Mouse (Mus musculus): ENCODE results near the gene Ninj2. TPM values are rescaled to one million over a fixed set of nuclear protein-coding genes. Genes with fewer than 3 reads are reported as not detected.

Gene Ninj2
- total and polyA plus RNA-seq, 3 experiments: 1.1 to 6.5 TPM; not detected in 1

GRCm38 (mm10) chr6:120193793-120194192 is 100.6 kb downstream of the Ninj2 start (continued):
- TF ChIP-seq ZMIZ1 (IDR thresholded peaks at IDR 0.05; ENCODE audit: low read depth, low read length): no peak
- no peak for TF ChIP-seq CTCF (conservative IDR thresholded peaks at IDR 0.05 in 1 of 2, IDR thresholded peaks at IDR 0.05 in 1 of 2; ENCODE audit: low read depth in 2 of 2, low read length in 2 of 2)
- 0 out of 2 replicates have a peak, but pooled peaks have one; percentile 22 for TF ChIP-seq ETS1 (conservative IDR thresholded peaks at IDR 0.05; ENCODE audit: low read depth, low read length)
- TF ChIP-seq SMC3 (IDR thresholded peaks at IDR 0.05; ENCODE audit: low read depth, low read length): no peak; the same call in 1 of the 2 replicates
- TF ChIP-seq RCOR1 (conservative IDR thresholded peaks at IDR 0.05; ENCODE audit: low read depth, low read length): 0 out of 2 replicates have a peak, but pooled peaks have one; percentile 25
- TF ChIP-seq ZNF384 (IDR thresholded peaks at IDR 0.05; ENCODE audit: low read depth, low read length): no peak
- TF ChIP-seq TBP (conservative IDR thresholded peaks at IDR 0.05; ENCODE audit: low read depth, low read length): no peak; the same call in 1 of the 2 replicates
- TF ChIP-seq POLR2A (IDR thresholded peaks at IDR 0.05; ENCODE audit: low read depth, low read length): peak; percentile 46; the same call in 1 of the 2 replicates
- no peak for TF ChIP-seq MYC (IDR thresholded peaks at IDR 0.05; ENCODE audit: low read depth, low read length)

- peaks cover 27 to 63% of the 10 kb centered on the region in 2 experiments for H3K4me1 ChIP-seq (ENCODE audit: control insufficient read depth in 1 of 2, insufficient read depth in 2 of 2)
- in situ Hi-C loops (cut with MboI; ENCODE audit: low pct_ligation_motif_present, low pct_unique_long_range_greater_than_20kb, low sequenced_read_pairs) (loop anchor here (10.0 kb wide), 3 partner anchors 280 to 710 kb away; no protein-coding TSS in a partner anchor), dilution Hi-C loops (cut with MboI; ENCODE audit: extremely low pct_ligation_motif_present, extremely low pct_unique_long_range_greater_than_20kb, low sequenced_read_pairs) (no loop called here)
- H3K27ac ChIP-seq (ENCODE audit: insufficient read depth, low read depth): peak overlapping the region; percentile 52
- no peaks in the 10 kb centered on the region for H3K36me3 ChIP-seq (replicated peaks in 1 of 2; ENCODE audit: control insufficient read depth in 1 of 2, insufficient read depth in 1 of 2, low read length in 1 of 2)
- no peaks in the 10 kb centered on the region for H3K27me3 ChIP-seq (replicated peaks)
- DNase-seq (ENCODE audit: extremely low read depth): no peak
- H3K4me3 ChIP-seq (replicated peaks in 1 of 3; ENCODE audit: low read depth in 2 of 3, low read length in 2 of 3, poor library complexity in 1 of 3): no peak overlapping the region
- no peaks in the 10 kb centered on the region for H3K79me2 ChIP-seq (replicated peaks; ENCODE audit: control insufficient read depth, extremely low read depth, insufficient read depth, poor library complexity, severe bottlenecking)
- TF ChIP-seq KAT2A (IDR thresholded peaks at IDR 0.05; ENCODE audit: insufficient replicate concordance, low read length): no peak
- H3K9ac ChIP-seq (ENCODE audit: insufficient read depth, low read depth): peak overlapping the region; percentile 55
- no peaks in the 10 kb centered on the region for H3K9me3 ChIP-seq (replicated peaks; ENCODE audit: low read length)
- H3K4me2 ChIP-seq (ENCODE audit: insufficient read depth, low read depth, poor library complexity, severe bottlenecking): peak overlapping the region; percentile 89
Measured at GRCm38 (mm10) chr6:120194305-120194704, 101.2 kb downstream of the Ninj2 start.

- H3K27me3 ChIP-seq (replicated peaks): no peaks in the 10 kb centered on the region
- H3K27ac ChIP-seq (ENCODE audit: insufficient read depth, low read depth): no peak overlapping the region
- peaks cover 22 to 63% of the 10 kb centered on the region in 2 experiments for H3K4me1 ChIP-seq (ENCODE audit: control insufficient read depth in 1 of 2, insufficient read depth in 2 of 2)
- no peak for DNase-seq (ENCODE audit: extremely low read depth)
- TF ChIP-seq MEF2A (IDR thresholded peaks at IDR 0.05; ENCODE audit: borderline replicate concordance, low read depth, low read length): no peak
- H3K36me3 ChIP-seq (replicated peaks in 1 of 2; ENCODE audit: control insufficient read depth in 1 of 2, insufficient read depth in 1 of 2, low read length in 1 of 2): no peaks in the 10 kb centered on the region
- H3K9me3 ChIP-seq (replicated peaks; ENCODE audit: low read length): no peaks in the 10 kb centered on the region
- no peak overlapping the region for H3K4me2 ChIP-seq (ENCODE audit: insufficient read depth, low read depth, poor library complexity, severe bottlenecking)
- dilution Hi-C loops (cut with MboI; ENCODE audit: extremely low pct_ligation_motif_present, extremely low pct_unique_long_range_greater_than_20kb, low sequenced_read_pairs) (no loop called here), in situ Hi-C loops (cut with MboI; ENCODE audit: low pct_ligation_motif_present, low pct_unique_long_range_greater_than_20kb, low sequenced_read_pairs) (loop anchor here (10.0 kb wide), 3 partner anchors 280 to 710 kb away; no protein-coding TSS in a partner anchor)
- no peak overlapping the region for H3K4me3 ChIP-seq (replicated peaks in 1 of 3; ENCODE audit: low read depth in 2 of 3, low read length in 2 of 3, poor library complexity in 1 of 3)
- H3K9ac ChIP-seq (ENCODE audit: insufficient read depth, low read depth): no peak overlapping the region
- H3K79me2 ChIP-seq (replicated peaks; ENCODE audit: control insufficient read depth, extremely low read depth, insufficient read depth, poor library complexity, severe bottlenecking): no peaks in the 10 kb centered on the region
Measured at GRCm38 (mm10) chr6:120194963-120195362, 101.8 kb downstream of the Ninj2 start.

GRCm38 (mm10) chr6:120196837-120197236 is 103.7 kb downstream of the Ninj2 start:
- dilution Hi-C loops (cut with MboI; ENCODE audit: extremely low pct_ligation_motif_present, extremely low pct_unique_long_range_greater_than_20kb, low sequenced_read_pairs) (no loop called here), in situ Hi-C loops (cut with MboI; ENCODE audit: low pct_ligation_motif_present, low pct_unique_long_range_greater_than_20kb, low sequenced_read_pairs) (loop anchor here (10.0 kb wide), 3 partner anchors 282 to 712 kb away; no protein-coding TSS in a partner anchor)
- Histone ChIP-seq H3K79me2 (replicated peaks; ENCODE audit: control insufficient read depth, extremely low read depth, insufficient read depth, poor library complexity, severe bottlenecking) (no peaks in the 10 kb centered on the region), H3K36me3 (replicated peaks in 1 of 2; ENCODE audit: control insufficient read depth in 1 of 2, insufficient read depth in 1 of 2, low read length in 1 of 2) (no peaks in the 10 kb centered on the region), H3K27ac (ENCODE audit: insufficient read depth, low read depth) (no peak overlapping the region), H3K9ac (ENCODE audit: insufficient read depth, low read depth) (no peak overlapping the region), H3K9me3 (replicated peaks; ENCODE audit: low read length) (no peaks in the 10 kb centered on the region), H3K27me3 (replicated peaks) (no peaks in the 10 kb centered on the region), H3K4me2 (ENCODE audit: insufficient read depth, low read depth, poor library complexity, severe bottlenecking) (0 out of 2 replicates have a peak overlapping the region, but pooled peaks have one; percentile 2), H3K4me3 (replicated peaks in 1 of 3; ENCODE audit: low read depth in 2 of 3, low read length in 2 of 3, poor library complexity in 1 of 3) (no peak overlapping the region), H3K4me1 (ENCODE audit: control insufficient read depth in 1 of 2, insufficient read depth in 2 of 2) (peaks cover 8 to 53% of the 10 kb centered on the region in 2 experiments)
- peak; percentile 85 for DNase-seq (ENCODE audit: extremely low read depth)
- TF ChIP-seq HCFC1 (IDR thresholded peaks at IDR 0.05; ENCODE audit: low read depth, low read length): no peak
- TF ChIP-seq GABPA (IDR thresholded peaks at IDR 0.05; ENCODE audit: insufficient replicate concordance, low read depth, low read length): no peak
- TF ChIP-seq SIN3A (IDR thresholded peaks at IDR 0.05; ENCODE audit: low read length): no peak; the same call in 1 of the 2 replicates
- TF ChIP-seq ELF1 (IDR thresholded peaks at IDR 0.05; ENCODE audit: low read depth, low read length): peak; percentile 53
- no peak for TF ChIP-seq USF1 (IDR thresholded peaks at IDR 0.05; ENCODE audit: low read depth, low read length)
- no peak for TF ChIP-seq ZNF384 (IDR thresholded peaks at IDR 0.05; ENCODE audit: low read depth, low read length)
- no peak for TF ChIP-seq POLR2AphosphoS2 (IDR thresholded peaks at IDR 0.05; ENCODE audit: low read depth, low read length)
- peak; percentile 87 for TF ChIP-seq RAD21 (IDR thresholded peaks at IDR 0.05; ENCODE audit: low read depth, low read length)
- TF ChIP-seq PAX5 (IDR thresholded peaks at IDR 0.05; ENCODE audit: low read length): no peak
- no peak for TF ChIP-seq MAFK (IDR thresholded peaks at IDR 0.05; ENCODE audit: insufficient replicate concordance, low read length)
- no peak for TF ChIP-seq JUN (IDR thresholded peaks at IDR 0.05; ENCODE audit: insufficient read depth, low read depth, low read length)
- TF ChIP-seq IRF4 (IDR thresholded peaks at IDR 0.05; ENCODE audit: low read depth, low read length): no peak
- no peak for TF ChIP-seq MYC (IDR thresholded peaks at IDR 0.05; ENCODE audit: low read depth, low read length)
- no peak for TF ChIP-seq KAT2A (IDR thresholded peaks at IDR 0.05; ENCODE audit: insufficient replicate concordance, low read length)
- TF ChIP-seq MAZ (IDR thresholded peaks at IDR 0.05; ENCODE audit: low read depth, low read length): 0 out of 2 replicates have a peak, but pooled peaks have one; percentile 55
